Mouse (Mus musculus) brain, embryonic 14.5 days (tissue): ENCODE data around the gene Dcaf1.

ENCODE experiments used
- CTCF ChIP-seq: fragments of 200-500 bp; IDR thresholded peaks from 2 replicates; pipeline ENCODE4 v1.5.1; 2012; ENCODE audit warnings: inconsistent platforms, mild to moderate bottlenecking, moderate library complexity, borderline replicate concordance; ENCODE audit not compliant: insufficient read depth, insufficient read length; ENCODE audit errors: extremely low read depth
- POLR2A ChIP-seq: fragments of 200-500 bp; IDR thresholded peaks from 2 replicates; pipeline ENCODE4 v1.6.1; 2012; ENCODE audit warnings: mild to moderate bottlenecking, inconsistent platforms, borderline replicate concordance; ENCODE audit not compliant: poor library complexity, insufficient read depth, insufficient read length, severe bottlenecking; ENCODE audit errors: extremely low read depth

GRCm38 (mm10) chr9:106903791-106904134 lies 82.1 kb downstream of the Dcaf1 start:
- TF ChIP-seq CTCF (peak; percentile 62; the same call in 1 of the 2 replicates), POLR2A (no peak)
